Comparison of ENCODE assay signal across 8 mouse cellular contexts in genomic region chr11:98203351-98203911, GRCm38 (mm10). TPM values are rescaled to one million over a fixed set of nuclear protein-coding genes. Genes with fewer than 3 reads are reported as not detected.
DNase-seq lines count a peak whose midpoint lies in the region; ATAC-seq and TF ChIP-seq lines count a peak whose summit lies in the region.

No protein-coding gene starts in this region.

- peak overlapping the region; percentile 99 for H3K27ac ChIP-seq in heart, adult 2 months
- peak overlapping the region; percentile 100 for H3K27ac ChIP-seq in heart, embryonic 13.5 days (replicated peaks)

- no peak for ATAC-seq in heart, embryonic 13.5 days (ENCODE audit: extremely low read depth, insufficient number of reproducible peaks, low FRiP score, low TSS enrichment)
- peak; percentile 29 for ATAC-seq in monocyte, adult 5-6 weeks (replicated peaks; ENCODE audit: insufficient number of reproducible peaks, low FRiP score, low TSS enrichment, poor library complexity, severe bottlenecking)

- intact Hi-C loops in heart, adult 2 months (cut with DNase I): loop anchor here (5.0 kb wide), 1 partner anchor 176 kb away; the partner anchor contains the start of gene Rpl19
- intact Hi-C loops in left cerebral cortex, postnatal 14 days (cut with DNase I): no loop called here

- H3K4me2 ChIP-seq in heart, embryonic 13.5 days: peak overlapping the region; percentile 87

- peak overlapping the region; percentile 88 for H3K4me3 ChIP-seq in heart, adult 2 months
- peak overlapping the region; percentile 97 for H3K4me3 ChIP-seq in heart, embryonic 13.5 days

- TF ChIP-seq POLR2A in heart, adult 2 months (IDR thresholded peaks at IDR 0.05; ENCODE audit: insufficient read depth, low read depth, low read length): peak; percentile 34; the same call in 1 of the 2 replicates

- TF ChIP-seq CTCF in heart, adult 2 months (IDR thresholded peaks at IDR 0.05): no peak

- DNase-seq in heart, adult 2 months: no peak
- DNase-seq in heart, postnatal 4 days: no peak
- peak; percentile 39 to 44 for DNase-seq in B cell, adult 2 months
- peak; percentile 41 for DNase-seq in cerebellum, adult 8-10 months
- peak; percentile 45 to 51 for DNase-seq in left cerebral cortex, postnatal 14 days (ENCODE audit: low spot score in 2 of 2)
- DNase-seq in adipocyte (ENCODE audit: low spot score): no peak

- H3K9me3 ChIP-seq in heart, embryonic 13.5 days: no peaks in the 10 kb centered on the region

- H3K9ac ChIP-seq in heart, adult 2 months (ENCODE audit: low read depth, low read length): peak overlapping the region; percentile 98
- H3K9ac ChIP-seq in heart, embryonic 13.5 days: peak overlapping the region; percentile 100

- no peaks in the 10 kb centered on the region for H3K27me3 ChIP-seq in heart, adult 2 months (ENCODE audit: control insufficient read depth, insufficient read depth, low read length)
- H3K27me3 ChIP-seq in heart, embryonic 13.5 days (replicated peaks): no peaks in the 10 kb centered on the region; the same call in 1 of the 2 replicates

- peaks cover 13% of the 10 kb centered on the region for H3K36me3 ChIP-seq in heart, adult 2 months (ENCODE audit: control insufficient read depth, insufficient read depth, low read length)
- peaks cover 21% of the 10 kb centered on the region for H3K36me3 ChIP-seq in heart, embryonic 13.5 days

- peaks cover 3% of the 10 kb centered on the region for H3K4me1 ChIP-seq in heart, adult 2 months (ENCODE audit: control insufficient read depth, insufficient read depth, low read length)
- peaks cover 19% of the 10 kb centered on the region for H3K4me1 ChIP-seq in heart, embryonic 13.5 days

- TF ChIP-seq EP300 in heart, adult 2 months (IDR thresholded peaks at IDR 0.05; ENCODE audit: insufficient read depth, low read depth, low read length): no peak

- under 1% methylated on average over 37 of the region's 37 CpGs for WGBS in heart, adult 2 months
- under 1% methylated on average over 37 of the region's 37 CpGs for WGBS in heart, embryonic 13.5 days

- H3K79me2 ChIP-seq in heart, adult 2 months (replicated peaks; ENCODE audit: control insufficient read depth, insufficient read depth, low read length): no peaks in the 10 kb centered on the region; the same call in 1 of the 2 replicates

RNA-seq across cellular contexts. Expression of gene Cdk12, which starts 0.6 kb away (rescaled TPM):
- 10 to 100 TPM; 20.6 to 21.2 TPM for total RNA-seq in heart, adult 2 months (2021)
- polyA plus RNA-seq in heart, adult 2 months (2012; rRNA removed): 7.5 and 12.7 TPM in 2 replicates
- 10 to 100 TPM; 31.3 to 32.7 TPM for total RNA-seq in heart, postnatal 4 days (2021)
- polyA plus RNA-seq in heart, embryonic 13.5 days (2015; fragmentation: Nextera tagmentation; extraction: Ambion mirVana): 5.8 and 6.3 TPM in 2 replicates
- total RNA-seq in left cerebral cortex, postnatal 14 days (2021): 10 to 100 TPM; 34.2 to 34.8 TPM
- total RNA-seq in monocyte, adult 5-6 weeks (2017): 54.4 to 102 TPM (median 56.3 TPM) in 3 replicates

RNA-seq across cellular contexts. Expression of gene Med1, which starts 10.3 kb away (rescaled TPM):
- total RNA-seq in heart, adult 2 months (2021): 10 to 100 TPM; 38.6 to 43.5 TPM
- polyA plus RNA-seq in heart, adult 2 months (2012; rRNA removed): 14.0 and 26.0 TPM in 2 replicates
- 10 to 100 TPM; 48.5 to 52.6 TPM for total RNA-seq in heart, postnatal 4 days (2021)
- 38.1 and 38.5 TPM in 2 replicates for polyA plus RNA-seq in heart, embryonic 13.5 days (2015; fragmentation: Nextera tagmentation; extraction: Ambion mirVana)
- 10 to 100 TPM; 46.9 to 52.8 TPM for total RNA-seq in left cerebral cortex, postnatal 14 days (2021)
- total RNA-seq in monocyte, adult 5-6 weeks (2017): 23.7 to 46.9 TPM (median 25.9 TPM) in 3 replicates

RNA-seq across cellular contexts. Expression of gene Fbxl20, which starts 53.2 kb away (rescaled TPM):
- 10 to 100 TPM; 14.3 to 14.4 TPM for total RNA-seq in heart, adult 2 months (2021)
- 10.7 and 16.0 TPM in 2 replicates for polyA plus RNA-seq in heart, adult 2 months (2012; rRNA removed)
- 10 to 100 TPM; 16.2 to 17.5 TPM for total RNA-seq in heart, postnatal 4 days (2021)
- 10.8 and 17.2 TPM in 2 replicates for polyA plus RNA-seq in heart, embryonic 13.5 days (2015; fragmentation: Nextera tagmentation; extraction: Ambion mirVana)
- total RNA-seq in left cerebral cortex, postnatal 14 days (2021): 10 to 100 TPM; 31.1 to 35.7 TPM
- total RNA-seq in monocyte, adult 5-6 weeks (2017): 26.2 to 33.1 TPM (median 27.1 TPM) in 3 replicates

Comparison
In these comparisons a context has a peak if more than half of its experiments do, and no peak if none do; other contexts are left out.
1. DNase-seq: peak in B cell, adult 2 months (2 of 2), cerebellum, adult 8-10 months (single experiment) and left cerebral cortex, postnatal 14 days (2 of 2); none in heart, adult 2 months (0 of 2), heart, postnatal 4 days (single experiment) and adipocyte (single experiment).